Comparison of ENCODE assay signal across 7 mouse cellular contexts in the genomic region with DNA sequence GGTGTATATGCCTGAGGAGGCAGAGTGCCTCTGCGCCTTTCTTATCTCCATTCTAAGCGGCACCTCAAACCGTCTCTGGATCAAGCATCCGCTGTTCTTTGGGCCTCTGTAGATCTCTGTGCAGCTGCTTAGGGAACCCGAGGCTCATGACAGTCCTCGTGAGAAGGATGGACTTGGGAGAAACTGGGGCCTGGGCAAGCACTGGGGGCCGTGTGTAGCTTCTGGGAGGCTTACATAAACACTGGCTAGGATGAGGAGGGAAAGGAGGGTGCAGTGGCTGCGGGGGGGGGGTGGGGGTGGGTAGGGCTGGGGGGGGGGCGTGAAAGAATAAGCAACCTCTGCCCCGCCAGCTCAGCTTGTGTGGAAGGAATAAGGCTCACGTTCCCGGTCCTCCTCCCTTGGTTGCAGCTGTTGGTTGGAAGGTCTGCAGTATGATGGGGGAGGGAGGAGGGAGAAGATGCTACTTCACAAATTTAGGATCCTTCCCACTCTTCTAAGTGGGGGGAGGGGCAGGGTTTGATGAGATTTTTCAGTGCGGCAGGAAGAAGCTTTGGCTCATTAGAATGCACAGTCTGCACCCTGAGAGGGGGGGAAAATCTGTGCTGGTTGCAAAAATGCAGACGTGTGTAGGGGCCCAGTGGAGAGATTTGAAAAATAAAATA. TPM values are rescaled to one million over a fixed set of nuclear protein-coding genes. Genes with fewer than 3 reads are reported as not detected.
DNase-seq lines count a peak whose midpoint lies in the region; ATAC-seq and TF ChIP-seq lines count a peak whose summit lies in the region.

No protein-coding gene starts in this region.

- intact Hi-C loops in left cerebral cortex, postnatal 36 days (cut with DNase I): loop anchor here (2.0 kb wide), 1 partner anchor 35 kb away; no protein-coding TSS in a partner anchor

- peaks cover 43% of the 10 kb centered on the region for H3K4me1 ChIP-seq in hindbrain, embryonic 14.5 days (replicated peaks; ENCODE audit: control insufficient read depth, insufficient read depth, low read length)

- H3K4me3 ChIP-seq in hindbrain, embryonic 14.5 days (replicated peaks; ENCODE audit: low read length): no peak overlapping the region
- no peak overlapping the region for H3K4me3 ChIP-seq in myocyte

- no peak for ATAC-seq in hindbrain, embryonic 14.5 days (ENCODE audit: low FRiP score)

- H3K27me3 ChIP-seq in hindbrain, embryonic 14.5 days (ENCODE audit: control insufficient read depth, insufficient read depth, low read length): no peaks in the 10 kb centered on the region
- no peaks in the 10 kb centered on the region for H3K27me3 ChIP-seq in myocyte (ENCODE audit: control insufficient read depth, insufficient read depth, insufficient read length)

- peak; percentile 58 for DNase-seq in ES-CJ7 (ENCODE audit: low read depth, low spot score)
- peak; percentile 95 for DNase-seq in brain, adult 2 months (ENCODE audit: low read depth, low spot score)
- DNase-seq in frontal cortex, postnatal 14 days (ENCODE audit: low spot score in 2 of 2): peak; percentile 64 to 76
- DNase-seq in hindbrain, embryonic 14.5 days (ENCODE audit: low spot score): no peak
- DNase-seq in left cerebral cortex, postnatal 36 days (ENCODE audit: low spot score in 2 of 2): peak; percentile 80 to 82
- no peak for DNase-seq in thymus, postnatal 4 days

- 11% methylated on average over 14 of the region's 14 CpGs for WGBS in hindbrain, embryonic 14.5 days

- no peak overlapping the region for H3K9ac ChIP-seq in hindbrain, embryonic 14.5 days

- no peaks in the 10 kb centered on the region for H3K79me2 ChIP-seq in myocyte (ENCODE audit: control insufficient read depth, insufficient read depth)

- H3K27ac ChIP-seq in hindbrain, embryonic 14.5 days: peak overlapping the region; percentile 73; the same call in 1 of the 2 replicates

- no peak overlapping the region for H3ac ChIP-seq in myocyte (ENCODE audit: control insufficient read depth, insufficient read length)

- no peaks in the 10 kb centered on the region for H3K36me3 ChIP-seq in hindbrain, embryonic 14.5 days (replicated peaks; ENCODE audit: control insufficient read depth, insufficient read depth)
- H3K36me3 ChIP-seq in myocyte (ENCODE audit: control insufficient read depth, insufficient read depth): no peaks in the 10 kb centered on the region

- TF ChIP-seq POLR2A in myocyte (IDR thresholded peaks at IDR 0.05; ENCODE audit: insufficient read length, low read depth): no peak

- no peak overlapping the region for H3K4me2 ChIP-seq in hindbrain, embryonic 14.5 days (replicated peaks)
- peak overlapping the region; percentile 99 for H3K4me2 ChIP-seq in myocyte (ENCODE audit: low read depth)

- H3K9me3 ChIP-seq in hindbrain, embryonic 14.5 days (ENCODE audit: control insufficient read depth, low read length): no peaks in the 10 kb centered on the region

TF ChIP-seq in myocyte, 11 proteins besides CTCF, POLR2A, EP300 and RAD21:
- TF ChIP-seq TCF12 (IDR thresholded peaks at IDR 0.05; ENCODE audit: insufficient read depth, poor library complexity, severe bottlenecking): no peak
- TF ChIP-seq MYOG (IDR thresholded peaks at IDR 0.05; ENCODE audit: control insufficient read depth in 1 of 3, insufficient read depth in 1 of 3, insufficient read length in 2 of 3, low read depth in 2 of 3): peak in 2 of 3 experiments; percentile 52 to 71
- no peak for TF ChIP-seq TCF3 (IDR thresholded peaks at IDR 0.05; ENCODE audit: insufficient read length, low read depth)
- TF ChIP-seq MYOD1 (IDR thresholded peaks at IDR 0.05; ENCODE audit: control insufficient read depth in 1 of 3, insufficient read length in 2 of 3, low read depth in 2 of 3): peak; percentile 52 to 88 (median 88)
- TF ChIP-seq REST (IDR thresholded peaks at IDR 0.05; ENCODE audit: insufficient read depth, insufficient read length): no peak
- no peak for TF ChIP-seq MAX (IDR thresholded peaks at IDR 0.05; ENCODE audit: low read depth)
TF ChIP-seq in myocyte: peak in this region for 2.

RNA-seq across cellular contexts. Expression of a gene that starts 6.8 kb away (rescaled TPM):
- 3.4 and 4.1 TPM in 2 replicates for polyA plus RNA-seq in hindbrain, embryonic 14.5 days (2014; fragmentation: Nextera tagmentation; extraction: Ambion mirVana)
- total RNA-seq in left cerebral cortex, postnatal 36 days (2021): 100 to 1,000 TPM; 117 to 141 TPM
- 49.1 TPM for polyA plus RNA-seq in myocyte (2012; fragmentation: generic; extraction: Trizol)

RNA-seq across cellular contexts. Expression of a gene that starts 13.3 kb away (rescaled TPM):
- 23.6 and 24.1 TPM in 2 replicates for polyA plus RNA-seq in hindbrain, embryonic 14.5 days (2014; fragmentation: Nextera tagmentation; extraction: Ambion mirVana)
- total RNA-seq in left cerebral cortex, postnatal 36 days (2021): 100 to 1,000 TPM; 169 to 193 TPM
- 35.6 TPM for polyA plus RNA-seq in myocyte (2012; fragmentation: generic; extraction: Trizol)

RNA-seq across cellular contexts. Expression of a gene that starts 22.7 kb away (rescaled TPM):
- polyA plus RNA-seq in hindbrain, embryonic 14.5 days (2014; fragmentation: Nextera tagmentation; extraction: Ambion mirVana): 49.3 and 57.4 TPM in 2 replicates
- total RNA-seq in left cerebral cortex, postnatal 36 days (2021): 10 to 100 TPM; 46.7 to 63.5 TPM
- 22.1 TPM for polyA plus RNA-seq in myocyte (2012; fragmentation: generic; extraction: Trizol)

RNA-seq across cellular contexts. Expression of a gene that starts 41.5 kb away (rescaled TPM):
- polyA plus RNA-seq in hindbrain, embryonic 14.5 days (2014; fragmentation: Nextera tagmentation; extraction: Ambion mirVana): 165 and 181 TPM in 2 replicates
- 100 to 1,000 TPM; 718 to 779 TPM for total RNA-seq in left cerebral cortex, postnatal 36 days (2021)
- 68.9 TPM for polyA plus RNA-seq in myocyte (2012; fragmentation: generic; extraction: Trizol)

RNA-seq across cellular contexts. Expression of a gene that starts 52.7 kb away (rescaled TPM):
- 58.4 and 62.7 TPM in 2 replicates for polyA plus RNA-seq in hindbrain, embryonic 14.5 days (2014; fragmentation: Nextera tagmentation; extraction: Ambion mirVana)
- total RNA-seq in left cerebral cortex, postnatal 36 days (2021): 100 to 1,000 TPM; 123 to 133 TPM
- 32.5 TPM for polyA plus RNA-seq in myocyte (2012; fragmentation: generic; extraction: Trizol)

Comparison
In these comparisons a context has a peak if more than half of its experiments do, and no peak if none do; other contexts are left out.
1. DNase-seq: peak in ES-CJ7 (single experiment), brain, adult 2 months (single experiment), frontal cortex, postnatal 14 days (2 of 2) and left cerebral cortex, postnatal 36 days (2 of 2); none in hindbrain, embryonic 14.5 days (single experiment) and thymus, postnatal 4 days (single experiment).